Mouse (Mus musculus): ENCODE results near the gene Apol9b.

GRCm38 (mm10) chr15:77761083-77761482 is 32.2 kb downstream of the Apol9b start:
- TF ChIP-seq MAFK (IDR thresholded peaks at IDR 0.05; ENCODE audit: insufficient read depth, low read depth, low read length) = no peak
- no peak for TF ChIP-seq HCFC1 (IDR thresholded peaks at IDR 0.05; ENCODE audit: borderline replicate concordance, insufficient read depth, low read length)
